ENCODE assay signal across 8 mouse cellular contexts in the genomic region with DNA sequence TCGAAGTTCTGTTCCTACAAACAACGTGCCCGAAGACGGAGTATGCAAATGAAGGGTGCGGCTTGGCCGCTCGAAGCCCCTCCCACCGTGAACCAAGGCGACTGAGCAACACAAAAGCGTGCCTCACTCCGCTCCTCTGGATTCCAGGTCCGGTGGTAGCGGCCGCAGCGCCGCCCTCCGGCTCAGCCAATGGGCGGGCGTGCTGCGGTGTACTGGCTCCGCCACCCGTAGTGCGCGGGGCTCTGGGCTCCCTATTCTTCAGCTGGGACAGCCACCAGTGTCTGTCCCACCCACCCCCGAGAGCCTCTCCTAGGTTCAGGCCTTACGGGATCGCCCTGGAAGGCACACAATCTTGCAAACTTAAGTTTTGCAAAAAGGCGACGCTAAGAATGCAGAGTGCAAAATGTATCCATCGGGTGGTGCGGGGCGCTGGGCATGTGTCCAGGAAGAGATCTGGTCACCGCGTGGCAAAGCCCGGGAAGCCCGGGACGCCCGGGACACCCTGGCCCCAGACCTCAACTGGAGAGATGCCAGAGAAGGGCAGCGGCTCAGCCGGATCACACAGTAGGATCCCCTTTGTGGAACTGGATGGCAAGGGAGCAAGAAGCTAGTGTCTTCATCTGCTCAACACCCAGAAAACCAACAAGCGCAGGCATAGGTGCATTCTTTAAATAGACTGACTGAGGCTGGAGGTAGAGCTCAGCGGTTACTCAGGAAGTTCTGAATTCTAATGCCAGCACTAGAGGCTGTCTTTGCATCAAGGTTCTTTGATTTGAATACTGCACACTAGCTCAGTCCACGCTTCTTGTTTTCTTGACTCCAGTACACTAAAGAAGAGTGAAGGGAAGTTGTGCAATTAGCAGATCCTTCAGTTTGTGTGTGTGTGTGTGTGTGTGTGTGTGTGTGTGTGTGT. TPM values are rescaled to one million over a fixed set of nuclear protein-coding genes. Genes with fewer than 3 reads are reported as not detected.
A peak's percentile ranks its signal among the peaks of the same experiment; 100 is the strongest.
DNase-seq lines count a peak whose midpoint lies in the region; ATAC-seq and TF ChIP-seq lines count a peak whose summit lies in the region.

No protein-coding gene starts in this region.

- no peak; the same call in 1 of the 2 replicates for TF ChIP-seq EP300 in ES-Bruce4 (IDR thresholded peaks at IDR 0.05; ENCODE audit: insufficient read depth, low read depth, low read length)
- TF ChIP-seq EP300 in heart, postnatal 0 days (IDR thresholded peaks at IDR 0.05; ENCODE audit: low read depth) = peak; percentile 51; the same call in 1 of the 2 replicates
- no peak for TF ChIP-seq EP300 in liver, embryonic 14.5 days (IDR thresholded peaks at IDR 0.05; ENCODE audit: low read depth)

- H3K4me3 ChIP-seq in ES-Bruce4 (ENCODE audit: low read depth, low read length) = peak overlapping the region; percentile 77
- peak overlapping the region; percentile 53 for H3K4me3 ChIP-seq in forebrain, embryonic 12.5 days (replicated peaks)
- peak overlapping the region; percentile 53 for H3K4me3 ChIP-seq in heart, postnatal 0 days (ENCODE audit: low read depth, low read length)
- peak overlapping the region; percentile 57 to 75 for H3K4me3 ChIP-seq in liver, embryonic 14.5 days (ENCODE audit: insufficient read depth in 1 of 2, low read depth in 2 of 2, low read length in 2 of 2)
- H3K4me3 ChIP-seq in stomach, embryonic 15.5 days (replicated peaks) = peak overlapping the region; percentile 58

- H3K9me3 ChIP-seq in ES-Bruce4 (replicated peaks; ENCODE audit: control insufficient read depth, insufficient read depth, low read length, poor library complexity, severe bottlenecking) = no peaks in the 10 kb centered on the region
- H3K9me3 ChIP-seq in forebrain, embryonic 12.5 days = no peaks in the 10 kb centered on the region
- no peaks in the 10 kb centered on the region for H3K9me3 ChIP-seq in heart, postnatal 0 days (replicated peaks; ENCODE audit: control insufficient read depth, low read length)
- H3K9me3 ChIP-seq in liver, embryonic 14.5 days (ENCODE audit: control insufficient read depth, low read length) = no peaks in the 10 kb centered on the region
- H3K9me3 ChIP-seq in stomach, embryonic 15.5 days = no peaks in the 10 kb centered on the region

- H3K36me3 ChIP-seq in ES-Bruce4 (ENCODE audit: control insufficient read depth, insufficient read depth, low read length, poor library complexity, severe bottlenecking) = no peaks in the 10 kb centered on the region
- H3K36me3 ChIP-seq in forebrain, embryonic 12.5 days (replicated peaks) = no peaks in the 10 kb centered on the region
- no peaks in the 10 kb centered on the region for H3K36me3 ChIP-seq in heart, postnatal 0 days (replicated peaks; ENCODE audit: control insufficient read depth, insufficient read depth, low read length)
- H3K36me3 ChIP-seq in liver, embryonic 14.5 days (replicated peaks; ENCODE audit: control insufficient read depth, insufficient read depth, low read depth) = no peaks in the 10 kb centered on the region
- no peaks in the 10 kb centered on the region for H3K36me3 ChIP-seq in stomach, embryonic 15.5 days

- no peak for TF ChIP-seq CTCF in ES-Bruce4 (IDR thresholded peaks at IDR 0.05; ENCODE audit: low read depth, low read length)
- 0 out of 2 replicates have a peak, but pooled peaks have one; percentile 11 for TF ChIP-seq CTCF in heart, postnatal 0 days (IDR thresholded peaks at IDR 0.05; ENCODE audit: low read depth)
- TF ChIP-seq CTCF in liver, embryonic 14.5 days (IDR thresholded peaks at IDR 0.05; ENCODE audit: low read depth) = no peak; the same call in 1 of the 2 replicates

- no peak overlapping the region for H3K27ac ChIP-seq in ES-Bruce4 (ENCODE audit: insufficient read depth, low read length)
- peak overlapping the region; percentile 83 for H3K27ac ChIP-seq in forebrain, embryonic 12.5 days
- H3K27ac ChIP-seq in heart, postnatal 0 days (ENCODE audit: low read depth) = peak overlapping the region; percentile 95
- peak overlapping the region; percentile 5 for H3K27ac ChIP-seq in liver, embryonic 14.5 days
- peak overlapping the region; percentile 91 for H3K27ac ChIP-seq in stomach, embryonic 15.5 days

- DNase-seq in c-Kit-positive CD71-positive TER-119-positive erythroid progenitor cells, embryonic 14.5 days (ENCODE audit: low spot score) = peak; percentile 85
- DNase-seq in heart, postnatal 0 days (ENCODE audit: low spot score) = peak; percentile 97
- DNase-seq in kidney, postnatal 36 days = peak; percentile 95 to 97
- DNase-seq in liver, embryonic 14.5 days (ENCODE audit: low read depth in 3 of 3, low spot score in 3 of 3) = peak; percentile 79 to 86 (median 84)
- DNase-seq in neural tube, embryonic 10.5 days (ENCODE audit: extremely low spot score, low spot score) = peak; percentile 88

- H3K4me2 ChIP-seq in forebrain, embryonic 12.5 days = peak overlapping the region; percentile 66
- H3K4me2 ChIP-seq in heart, postnatal 0 days (ENCODE audit: low read depth, low read length) = peak overlapping the region; percentile 67
- H3K4me2 ChIP-seq in liver, embryonic 14.5 days (ENCODE audit: low read depth) = peak overlapping the region; percentile 69
- peak overlapping the region; percentile 87 for H3K4me2 ChIP-seq in stomach, embryonic 15.5 days

- peak overlapping the region; percentile 67 for H3K9ac ChIP-seq in ES-Bruce4 (ENCODE audit: low read depth, poor library complexity, severe bottlenecking)
- H3K9ac ChIP-seq in forebrain, embryonic 12.5 days = peak overlapping the region; percentile 69
- peak overlapping the region; percentile 57 for H3K9ac ChIP-seq in heart, postnatal 0 days (replicated peaks; ENCODE audit: low read depth, low read length)
- H3K9ac ChIP-seq in liver, embryonic 14.5 days (replicated peaks) = peak overlapping the region; percentile 59
- H3K9ac ChIP-seq in stomach, embryonic 15.5 days = peak overlapping the region; percentile 61

- peak; percentile 99 for ATAC-seq in forebrain, embryonic 12.5 days (ENCODE audit: low FRiP score)
- ATAC-seq in heart, postnatal 0 days (ENCODE audit: insufficient read depth, low read depth) = peak; percentile 98
- ATAC-seq in liver, embryonic 14.5 days (ENCODE audit: insufficient read depth) = peak; percentile 99
- ATAC-seq in stomach, embryonic 15.5 days (ENCODE audit: insufficient read depth, low FRiP score, low read depth) = peak; percentile 98

- no peaks in the 10 kb centered on the region for H3K27me3 ChIP-seq in ES-Bruce4 (ENCODE audit: control insufficient read depth, insufficient read depth, low read length, poor library complexity, severe bottlenecking)
- H3K27me3 ChIP-seq in forebrain, embryonic 12.5 days = no peaks in the 10 kb centered on the region
- H3K27me3 ChIP-seq in heart, postnatal 0 days (ENCODE audit: control insufficient read depth, insufficient read depth, low read length) = no peaks in the 10 kb centered on the region
- H3K27me3 ChIP-seq in liver, embryonic 14.5 days (ENCODE audit: control insufficient read depth, insufficient read depth, low read length) = no peaks in the 10 kb centered on the region
- H3K27me3 ChIP-seq in stomach, embryonic 15.5 days (replicated peaks) = no peaks in the 10 kb centered on the region

- no peaks in the 10 kb centered on the region for H3K4me1 ChIP-seq in ES-Bruce4 (ENCODE audit: control insufficient read depth, insufficient read depth, low read length)
- peaks cover 12% of the 10 kb centered on the region for H3K4me1 ChIP-seq in forebrain, embryonic 12.5 days
- peaks cover 48% of the 10 kb centered on the region for H3K4me1 ChIP-seq in heart, postnatal 0 days (ENCODE audit: control insufficient read depth, insufficient read depth)
- H3K4me1 ChIP-seq in liver, embryonic 14.5 days (replicated peaks; ENCODE audit: control insufficient read depth in 2 of 2, insufficient read depth in 2 of 2, low read length in 1 of 2) = peaks cover 10 to 40% of the 10 kb centered on the region in 2 experiments
- peaks cover 7% of the 10 kb centered on the region for H3K4me1 ChIP-seq in stomach, embryonic 15.5 days

- 1% methylated on average over 43 of the region's 43 CpGs for WGBS in forebrain, embryonic 12.5 days
- under 1% methylated on average over 43 of the region's 43 CpGs for WGBS in heart, postnatal 0 days
- WGBS in liver, embryonic 14.5 days (ENCODE audit: insufficient replicate concordance) = under 1% methylated on average over 43 of the region's 43 CpGs
- WGBS in stomach, embryonic 15.5 days = 1% methylated on average over 39 of the region's 43 CpGs

- no peak for TF ChIP-seq POLR2A in ES-Bruce4 (IDR thresholded peaks at IDR 0.05; ENCODE audit: insufficient read depth, low read length)

RNA-seq across cellular contexts. Expression of a gene that starts 58.1 kb away (rescaled TPM):
- polyA plus RNA-seq in ES-Bruce4 (2011; ENCODE audit: insufficient read depth, insufficient read length, low read depth, missing spikeins) = 30.9 and 31.7 TPM in 2 replicates
- 43.7 and 44.7 TPM in 2 replicates for polyA plus RNA-seq in forebrain, embryonic 12.5 days (2016; fragmentation: Nextera tagmentation; extraction: Ambion mirVana)
- total RNA-seq in heart, postnatal 0 days (2014; rRNA removed; ENCODE audit: low replicate concordance) = 82.7 and 125 TPM in 2 replicates
- 50.2 and 51.4 TPM in 2 replicates for polyA plus RNA-seq in heart, postnatal 0 days (2015; fragmentation: Nextera tagmentation; extraction: Ambion mirVana)
- 3.9 and 4.4 TPM in 2 replicates for polyA plus RNA-seq in liver, embryonic 14.5 days (2012; rRNA removed)
- polyA plus RNA-seq in liver, embryonic 14.5 days (2014; fragmentation: Nextera tagmentation; extraction: Ambion mirVana) = 9.2 and 12.5 TPM in 2 replicates
- 37.9 and 40.2 TPM in 2 replicates for polyA plus RNA-seq in stomach, embryonic 15.5 days (2015; fragmentation: Nextera tagmentation; extraction: Ambion mirVana)
